Mouse (Mus musculus) liver, postnatal 0 days (tissue): ENCODE data around the gene Numb.

ENCODE experiments used
- CTCF ChIP-seq: sonication (generic); IDR thresholded peaks from 2 replicates; pipeline ENCODE4 v1.5.1; 2016; ENCODE audit warnings: antibody characterized with exemption, low read depth
- EP300 ChIP-seq: IDR thresholded peaks from 2 replicates; pipeline ENCODE4 v1.6.1; 2016; ENCODE audit warnings: antibody characterized with exemption, low read depth, mild to moderate bottlenecking

- TF ChIP-seq CTCF (no peak), EP300 (no peak)
Measured at GRCm38 (mm10) chr12:83795586-83795985, 126.1 kb downstream of the Numb start.
